Mouse (Mus musculus): ENCODE results near the gene Gpr139. TPM values are rescaled to one million over a fixed set of nuclear protein-coding genes. Genes with fewer than 3 reads are reported as not detected.
A peak's percentile ranks its signal among the peaks of the same experiment; 100 is the strongest.

Gene Gpr139
- not detected in 2 replicates for polyA plus RNA-seq (2014; fragmentation: Nextera tagmentation; extraction: Ambion mirVana)

DNA sequence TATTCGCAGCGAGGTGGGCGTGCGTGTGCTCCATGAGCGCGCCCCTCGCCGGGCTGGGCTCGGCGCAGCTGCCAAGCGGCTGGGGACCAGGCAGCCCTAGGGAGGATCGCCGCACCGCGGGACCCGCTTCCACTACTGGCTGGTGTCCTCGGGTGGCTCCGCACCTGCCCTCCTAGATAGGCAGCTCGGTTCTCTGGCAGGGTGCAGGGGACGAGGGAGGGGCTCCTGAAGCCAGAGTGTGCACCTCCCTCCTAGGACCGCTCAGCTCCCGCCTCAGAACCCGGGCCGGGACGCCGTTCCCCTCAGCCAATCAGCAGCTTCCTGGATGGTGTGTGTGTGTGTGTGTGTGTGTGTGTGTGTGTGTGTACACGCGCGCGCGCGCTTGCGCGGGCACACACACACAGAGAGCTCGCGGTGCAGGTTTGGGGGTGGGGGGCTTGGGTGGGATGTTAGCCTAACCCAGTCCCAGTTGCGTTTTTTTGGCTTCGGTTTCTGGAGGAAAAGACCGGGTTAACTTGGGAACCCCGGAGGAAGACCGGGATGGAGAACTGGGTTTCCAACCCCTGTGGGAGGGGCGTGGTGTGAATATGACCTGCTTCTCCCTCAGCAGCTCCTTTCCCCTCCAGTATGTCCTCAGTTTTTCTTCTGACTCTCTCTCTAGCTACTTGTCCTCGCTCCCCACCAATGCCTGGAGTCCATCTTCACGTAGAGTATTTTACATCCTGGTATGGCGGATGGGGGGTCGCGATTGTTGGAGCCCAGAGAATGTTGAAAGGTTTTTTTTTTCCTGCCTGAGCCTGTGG lies at the start of gene Gpr139:
Gene Gpr139, minus strand, starts transcription at position 263 of the 803 bp plus-strand sequence.
- peak; percentile 63 for ATAC-seq (replicated peaks; ENCODE audit: insufficient number of reproducible peaks, low FRiP score, low TSS enrichment)
- peak within 1 kb of the TSS; percentile 52 for H3K4me3 ChIP-seq (ENCODE audit: low read depth, low read length)
- 0 out of 2 replicates have a peak within 1 kb of the TSS, but pooled peaks have one; percentile 43 for H3K9ac ChIP-seq (ENCODE audit: low read depth, low read length)
- peak within 1 kb of the TSS; percentile 90 for H3K4me2 ChIP-seq
- H3K27ac ChIP-seq (ENCODE audit: low read depth, low read length): no peak within 1 kb of the TSS
- H3K9me3 ChIP-seq (replicated peaks; ENCODE audit: control insufficient read depth, low read length): no peaks in the 10 kb centered on the region
- H3K4me1 ChIP-seq (ENCODE audit: control insufficient read depth, insufficient read depth, low read length): no peaks in the 10 kb centered on the region
- peaks cover 54% of the 10 kb centered on the region for H3K27me3 ChIP-seq (ENCODE audit: control insufficient read depth, insufficient read depth, low read length)
- no peaks in the 10 kb centered on the region for H3K36me3 ChIP-seq (ENCODE audit: control insufficient read depth, insufficient read depth, low read length)
- 1% methylated on average over 47 of the region's 47 CpGs for WGBS (ENCODE audit: insufficient replicate concordance)

DNA sequence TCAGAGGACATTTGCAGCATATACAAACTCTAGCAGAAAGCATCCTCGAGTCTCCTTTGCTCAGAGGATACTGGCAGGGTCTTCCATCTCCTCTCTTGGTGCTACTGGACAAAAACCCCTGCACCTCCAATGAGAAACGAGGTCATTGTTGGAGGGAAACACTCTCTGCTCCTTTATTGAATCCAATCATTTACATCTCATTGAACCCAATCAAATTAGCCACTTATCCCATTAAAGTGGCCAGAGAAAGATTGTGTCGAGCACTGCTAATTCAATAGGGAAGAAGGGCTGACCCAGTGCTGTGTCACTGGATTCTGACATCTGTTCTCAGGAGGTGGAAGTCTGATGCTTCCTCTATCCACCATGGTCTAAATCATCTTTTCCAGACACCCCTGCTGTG lies 46.6 kb upstream of the Gpr139 start:
- no peaks in the 10 kb centered on the region for H3K9me3 ChIP-seq (replicated peaks; ENCODE audit: control insufficient read depth, low read length)
- no peaks in the 10 kb centered on the region for H3K4me1 ChIP-seq (ENCODE audit: control insufficient read depth, insufficient read depth, low read length)
- no peak overlapping the region for H3K9ac ChIP-seq (ENCODE audit: low read depth, low read length)
- H3K4me3 ChIP-seq (ENCODE audit: low read depth, low read length): no peak overlapping the region
- H3K27me3 ChIP-seq (ENCODE audit: control insufficient read depth, insufficient read depth, low read length): no peaks in the 10 kb centered on the region
- WGBS (ENCODE audit: insufficient replicate concordance): 65% methylated on average over 3 of the region's 3 CpGs
- H3K36me3 ChIP-seq (ENCODE audit: control insufficient read depth, insufficient read depth, low read length): no peaks in the 10 kb centered on the region
- ATAC-seq (replicated peaks; ENCODE audit: insufficient number of reproducible peaks, low FRiP score, low TSS enrichment): no peak
- no peak overlapping the region for H3K27ac ChIP-seq (ENCODE audit: low read depth, low read length)
- no peak overlapping the region for H3K4me2 ChIP-seq

DNA sequence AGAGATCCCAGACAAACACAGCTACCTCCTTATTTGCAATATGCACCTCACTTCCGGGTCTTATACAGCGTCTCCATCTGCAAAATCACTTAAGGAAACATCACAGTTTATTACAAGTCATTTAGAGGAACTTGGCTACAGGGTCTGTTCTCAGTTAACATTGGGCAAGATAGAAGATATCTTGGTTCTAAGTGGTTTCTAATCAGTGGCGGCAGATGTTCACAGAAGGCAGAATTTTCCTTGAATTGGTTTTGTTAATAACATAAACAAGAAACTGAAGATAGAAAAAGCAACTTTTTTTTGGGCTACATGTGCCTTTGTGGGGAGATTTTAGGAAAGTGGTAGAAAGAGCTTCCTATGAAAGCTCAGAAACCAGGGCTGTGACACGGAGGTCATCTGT lies 38.3 kb upstream of the Gpr139 start:
- 73% methylated on average over 4 of the region's 4 CpGs for WGBS (ENCODE audit: insufficient replicate concordance)
- H3K4me3 ChIP-seq (ENCODE audit: low read depth, low read length): no peak overlapping the region
- no peak overlapping the region for H3K9ac ChIP-seq (ENCODE audit: low read depth, low read length)
- no peak overlapping the region for H3K4me2 ChIP-seq
- H3K4me1 ChIP-seq (ENCODE audit: control insufficient read depth, insufficient read depth, low read length): no peaks in the 10 kb centered on the region
- no peaks in the 10 kb centered on the region for H3K9me3 ChIP-seq (replicated peaks; ENCODE audit: control insufficient read depth, low read length)
- H3K27ac ChIP-seq (ENCODE audit: low read depth, low read length): no peak overlapping the region
- ATAC-seq (replicated peaks; ENCODE audit: insufficient number of reproducible peaks, low FRiP score, low TSS enrichment): no peak
- no peaks in the 10 kb centered on the region for H3K36me3 ChIP-seq (ENCODE audit: control insufficient read depth, insufficient read depth, low read length)
- H3K27me3 ChIP-seq (ENCODE audit: control insufficient read depth, insufficient read depth, low read length): no peaks in the 10 kb centered on the region

DNA sequence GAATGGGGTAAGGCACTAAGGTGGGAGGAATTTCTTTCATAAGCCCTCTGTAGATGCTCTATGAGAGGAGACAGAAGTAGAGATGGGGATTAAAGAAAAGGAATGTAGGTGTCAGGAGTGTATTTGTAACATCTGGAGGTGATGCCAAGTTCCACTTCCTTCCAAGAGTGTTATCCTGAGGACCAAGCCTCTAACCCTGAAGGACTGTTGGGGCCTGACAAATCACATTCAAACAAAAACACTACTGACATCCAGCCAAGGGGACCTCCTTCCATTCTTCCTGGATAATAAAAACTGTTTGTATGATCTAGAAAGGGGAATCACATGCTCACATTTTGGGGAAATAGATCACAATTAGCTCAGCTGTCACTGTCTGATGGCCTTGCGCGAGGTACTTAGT lies 34.7 kb upstream of the Gpr139 start:
- Histone ChIP-seq H3K27me3 (ENCODE audit: control insufficient read depth, insufficient read depth, low read length) (no peaks in the 10 kb centered on the region), H3K4me2 (no peak overlapping the region), H3K27ac (ENCODE audit: low read depth, low read length) (no peak overlapping the region), H3K9me3 (replicated peaks; ENCODE audit: control insufficient read depth, low read length) (no peaks in the 10 kb centered on the region), H3K9ac (ENCODE audit: low read depth, low read length) (no peak overlapping the region), H3K36me3 (ENCODE audit: control insufficient read depth, insufficient read depth, low read length) (no peaks in the 10 kb centered on the region), H3K4me1 (ENCODE audit: control insufficient read depth, insufficient read depth, low read length) (no peaks in the 10 kb centered on the region), H3K4me3 (ENCODE audit: low read depth, low read length) (no peak overlapping the region)
- no peak for ATAC-seq (replicated peaks; ENCODE audit: insufficient number of reproducible peaks, low FRiP score, low TSS enrichment)
- WGBS (ENCODE audit: insufficient replicate concordance): 81% methylated on average over 2 of the region's 2 CpGs

DNA sequence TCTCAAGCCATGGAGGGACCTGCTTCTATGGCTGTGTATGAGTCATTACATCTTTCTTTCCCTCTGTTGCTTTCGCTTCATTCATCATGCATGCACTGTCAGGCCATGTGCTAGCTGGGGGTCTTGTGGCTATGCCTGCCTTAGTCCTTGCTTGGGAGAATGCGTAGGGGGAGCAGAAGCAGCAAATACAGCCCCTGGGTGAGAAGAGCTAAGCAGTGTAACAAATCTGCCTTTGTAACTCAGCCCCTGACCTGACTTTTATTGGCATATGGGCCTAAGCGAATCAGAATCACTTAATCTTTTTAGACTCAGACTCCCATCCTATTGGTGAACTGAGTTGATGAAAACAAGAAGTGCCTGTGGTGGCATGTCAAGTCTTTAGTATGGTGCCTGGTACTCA lies 22.8 kb upstream of the Gpr139 start:
- H3K4me2 ChIP-seq: no peak overlapping the region
- no peak overlapping the region for H3K27ac ChIP-seq (ENCODE audit: low read depth, low read length)
- H3K4me1 ChIP-seq (ENCODE audit: control insufficient read depth, insufficient read depth, low read length): no peaks in the 10 kb centered on the region
- H3K36me3 ChIP-seq (ENCODE audit: control insufficient read depth, insufficient read depth, low read length): no peaks in the 10 kb centered on the region
- no peak for ATAC-seq (replicated peaks; ENCODE audit: insufficient number of reproducible peaks, low FRiP score, low TSS enrichment)
- H3K4me3 ChIP-seq (ENCODE audit: low read depth, low read length): no peak overlapping the region
- no peak overlapping the region for H3K9ac ChIP-seq (ENCODE audit: low read depth, low read length)
- H3K9me3 ChIP-seq (replicated peaks; ENCODE audit: control insufficient read depth, low read length): no peaks in the 10 kb centered on the region
- WGBS (ENCODE audit: insufficient replicate concordance): 85% methylated on average over 3 of the region's 3 CpGs
- no peaks in the 10 kb centered on the region for H3K27me3 ChIP-seq (ENCODE audit: control insufficient read depth, insufficient read depth, low read length)

DNA sequence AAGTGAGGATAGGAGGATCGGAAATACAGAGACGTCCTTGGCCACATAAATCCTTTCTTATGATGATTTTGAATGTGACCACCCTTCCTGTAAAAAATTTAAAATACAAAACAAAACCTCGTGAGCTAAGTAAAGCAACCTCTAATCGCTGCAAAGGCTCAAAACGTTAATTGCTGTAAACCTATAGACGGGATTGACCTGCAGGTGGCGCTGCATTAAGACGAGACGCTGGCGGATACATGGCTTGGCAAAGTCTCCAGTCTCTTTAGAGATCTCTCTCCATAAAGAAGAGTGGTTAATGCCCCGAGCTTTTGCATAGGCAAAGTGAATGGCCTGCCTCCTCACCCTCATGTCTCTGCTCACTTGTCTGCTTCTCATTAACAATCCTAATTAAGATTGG lies 2.0 kb upstream of the Gpr139 start:
- H3K9me3 ChIP-seq (replicated peaks; ENCODE audit: control insufficient read depth, low read length): no peaks in the 10 kb centered on the region
- H3K4me1 ChIP-seq (ENCODE audit: control insufficient read depth, insufficient read depth, low read length): no peaks in the 10 kb centered on the region
- ATAC-seq (replicated peaks; ENCODE audit: insufficient number of reproducible peaks, low FRiP score, low TSS enrichment): no peak
- H3K27me3 ChIP-seq (ENCODE audit: control insufficient read depth, insufficient read depth, low read length): peaks cover 51% of the 10 kb centered on the region
- H3K27ac ChIP-seq (ENCODE audit: low read depth, low read length): no peak overlapping the region
- 13% methylated on average over 11 of the region's 11 CpGs for WGBS (ENCODE audit: insufficient replicate concordance)
- no peak overlapping the region for H3K9ac ChIP-seq (ENCODE audit: low read depth, low read length)
- H3K36me3 ChIP-seq (ENCODE audit: control insufficient read depth, insufficient read depth, low read length): no peaks in the 10 kb centered on the region
- no peak overlapping the region for H3K4me2 ChIP-seq
- no peak overlapping the region for H3K4me3 ChIP-seq (ENCODE audit: low read depth, low read length)

DNA sequence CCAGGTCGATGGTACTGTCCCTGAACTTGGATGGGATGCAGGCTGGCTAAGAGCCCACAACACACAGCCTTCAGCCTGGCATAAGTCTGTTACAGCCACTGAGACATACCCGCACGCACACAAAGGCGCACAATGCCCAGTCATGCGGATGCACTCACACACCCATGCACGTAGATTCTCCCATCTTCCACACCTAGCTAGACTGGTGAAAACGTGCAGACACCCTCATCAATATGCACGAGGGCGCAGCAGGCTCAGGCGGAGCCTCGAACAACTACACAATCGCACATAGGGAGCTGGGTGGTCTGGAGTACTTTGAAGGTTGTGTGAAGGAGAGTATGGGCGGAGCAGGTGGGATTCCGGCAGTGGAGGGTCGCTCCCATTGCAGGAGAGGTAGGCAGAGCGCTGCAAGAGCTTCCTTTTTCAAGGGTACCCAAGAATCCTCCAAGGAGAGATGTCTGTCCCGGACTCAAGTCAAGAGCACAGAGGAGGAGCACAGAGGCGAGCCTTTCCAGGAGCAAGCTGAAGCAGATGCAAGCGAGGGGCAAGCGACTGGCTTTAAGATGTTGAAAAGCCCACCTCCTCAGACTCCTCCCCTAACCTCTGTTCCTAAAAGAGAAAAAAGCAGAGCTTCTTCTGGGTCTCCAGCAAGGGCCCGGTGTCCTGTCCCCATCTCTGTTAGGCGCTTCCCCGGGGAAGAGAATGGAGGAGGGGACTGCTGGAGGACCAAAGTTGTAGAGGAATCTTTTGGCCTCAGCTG lies 958 bp upstream of the Gpr139 start:
- ATAC-seq (replicated peaks; ENCODE audit: insufficient number of reproducible peaks, low FRiP score, low TSS enrichment): no peak
- peak overlapping the region; percentile 52; the same call in 1 of the 2 replicates for H3K4me3 ChIP-seq (ENCODE audit: low read depth, low read length)
- peaks cover 54% of the 10 kb centered on the region for H3K27me3 ChIP-seq (ENCODE audit: control insufficient read depth, insufficient read depth, low read length)
- H3K27ac ChIP-seq (ENCODE audit: low read depth, low read length): no peak overlapping the region
- no peaks in the 10 kb centered on the region for H3K36me3 ChIP-seq (ENCODE audit: control insufficient read depth, insufficient read depth, low read length)
- 5% methylated on average over 23 of the region's 23 CpGs for WGBS (ENCODE audit: insufficient replicate concordance)
- H3K4me1 ChIP-seq (ENCODE audit: control insufficient read depth, insufficient read depth, low read length): no peaks in the 10 kb centered on the region
- H3K9me3 ChIP-seq (replicated peaks; ENCODE audit: control insufficient read depth, low read length): no peaks in the 10 kb centered on the region
- H3K9ac ChIP-seq (ENCODE audit: low read depth, low read length): no peak overlapping the region
- peak overlapping the region; percentile 90 for H3K4me2 ChIP-seq

DNA sequence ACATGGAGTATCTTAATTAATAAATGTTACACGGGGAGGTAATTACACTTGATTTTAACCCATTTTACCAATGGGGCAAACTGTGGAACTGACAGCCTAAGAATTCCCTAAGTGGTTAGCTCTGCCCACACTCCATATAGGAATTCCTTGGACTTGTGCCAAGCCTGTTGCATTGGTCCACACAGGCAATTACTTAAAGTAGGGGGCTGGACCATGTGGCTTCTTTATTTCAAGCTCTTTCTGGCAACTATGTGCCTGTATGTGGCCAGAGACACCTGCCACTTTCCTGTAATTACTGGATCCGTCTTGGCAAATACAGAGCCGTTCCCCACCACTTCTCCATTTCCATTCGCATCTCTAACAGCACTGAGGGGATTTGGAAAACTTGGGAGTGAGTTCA lies 3.4 kb downstream of the Gpr139 start:
- peaks cover 45% of the 10 kb centered on the region for H3K27me3 ChIP-seq (ENCODE audit: control insufficient read depth, insufficient read depth, low read length)

More for the DNA sequence above, 3.4 kb downstream of the Gpr139 start:
- no peak for ATAC-seq (replicated peaks; ENCODE audit: insufficient number of reproducible peaks, low FRiP score, low TSS enrichment)
- WGBS (ENCODE audit: insufficient replicate concordance): 60% methylated on average over 4 of the region's 4 CpGs
- no peaks in the 10 kb centered on the region for H3K9me3 ChIP-seq (replicated peaks; ENCODE audit: control insufficient read depth, low read length)
- H3K36me3 ChIP-seq (ENCODE audit: control insufficient read depth, insufficient read depth, low read length): no peaks in the 10 kb centered on the region
- H3K4me1 ChIP-seq (ENCODE audit: control insufficient read depth, insufficient read depth, low read length): no peaks in the 10 kb centered on the region
- no peak overlapping the region for H3K4me3 ChIP-seq (ENCODE audit: low read depth, low read length)
- H3K4me2 ChIP-seq: no peak overlapping the region
- no peak overlapping the region for H3K27ac ChIP-seq (ENCODE audit: low read depth, low read length)
- no peak overlapping the region for H3K9ac ChIP-seq (ENCODE audit: low read depth, low read length)
